Mouse (Mus musculus) thymus, adult 2 months (tissue): Measurements from ENCODE around the gene Pfkfb3.

Source experiments
- CTCF ChIP-seq: fragments of 200-500 bp; IDR thresholded peaks from 2 replicates; pipeline ENCODE4 v1.5.1; 2012; ENCODE audit warnings: mild to moderate bottlenecking, control low read depth, low read length, moderate library complexity, borderline replicate concordance; ENCODE audit not compliant: control insufficient read depth, poor library complexity, insufficient read depth; ENCODE audit errors: extremely low read depth
- POLR2A ChIP-seq: fragments of 200-500 bp; IDR thresholded peaks from 2 replicates; pipeline ENCODE4 v1.6.1; 2012; ENCODE audit warnings: mild to moderate bottlenecking, low read length, control low read depth, moderate library complexity; ENCODE audit not compliant: control insufficient read depth, poor library complexity, insufficient read depth; ENCODE audit errors: extremely low read depth

GRCm38 (mm10) chr2:11548508-11548907 lies 5.4 kb downstream of the Pfkfb3 start:
- TF ChIP-seq CTCF: no peak
- TF ChIP-seq POLR2A: no peak
